Mouse (Mus musculus): ENCODE data around the gene Rasd1. TPM values are rescaled to one million over a fixed set of nuclear protein-coding genes. Genes with fewer than 3 reads are reported as not detected.

Rasd1 gene
- polyA plus RNA-seq, 1 experiment from 2014 or later, result 1.2 TPM

GRCm38 (mm10) chr11:59971691-59972090, 6.9 kb upstream of the Rasd1 start:
- Histone ChIP-seq H3K36me3 (no peaks in the 10 kb centered on the region), H3K27me3 (replicated peaks) (0 out of 2 replicates have a peak, but pooled peaks cover 3% of the 10 kb centered on the region), H3K9ac (no peak overlapping the region), H3K4me3 (no peak overlapping the region), H3K27ac (no peak overlapping the region), H3K4me2 (no peak overlapping the region), H3K4me1 (no peaks in the 10 kb centered on the region), H3K9me3 (replicated peaks) (no peaks in the 10 kb centered on the region)
- no peak for ATAC-seq
- WGBS (ENCODE audit: insufficient replicate concordance), result 78% methylated on average over 2 of the region's 2 CpGs

GRCm38 (mm10) chr11:59970780-59971179, 6.0 kb upstream of the Rasd1 start:
- no peak overlapping the region for H3K4me3 ChIP-seq
- 62% methylated on average over 5 of the region's 5 CpGs for WGBS (ENCODE audit: insufficient replicate concordance)
- no peak overlapping the region for H3K4me2 ChIP-seq
- no peak for ATAC-seq
- no peaks in the 10 kb centered on the region for H3K9me3 ChIP-seq (replicated peaks)
- H3K9ac ChIP-seq, result no peak overlapping the region
- no peaks in the 10 kb centered on the region for H3K36me3 ChIP-seq
- peaks cover 9% of the 10 kb centered on the region for H3K4me1 ChIP-seq
- H3K27ac ChIP-seq, result no peak overlapping the region
- 0 out of 2 replicates have a peak, but pooled peaks cover 1% of the 10 kb centered on the region for H3K27me3 ChIP-seq (replicated peaks)

DNA sequence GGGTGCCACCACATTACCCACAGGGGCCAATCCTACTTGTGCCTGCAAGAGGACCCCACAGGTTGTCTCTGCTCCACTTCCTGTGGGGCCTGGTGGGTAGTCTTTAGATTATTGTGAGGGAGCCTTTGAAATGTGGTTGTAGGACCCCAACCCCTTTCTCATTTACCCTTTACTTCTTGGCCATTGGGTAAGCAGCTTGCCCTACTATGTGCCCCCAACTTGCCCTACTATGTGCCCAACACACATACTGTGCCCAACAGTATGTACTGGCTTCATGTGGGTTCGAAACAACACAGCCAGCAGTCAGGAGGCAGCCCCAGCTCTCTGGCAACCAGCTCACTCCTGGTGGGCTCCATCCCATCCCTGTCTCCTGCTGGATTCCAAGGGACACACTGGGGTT, 3.0 kb upstream of the Rasd1 start:
- WGBS (ENCODE audit: insufficient replicate concordance), result 85% methylated on average over 1 of the region's 1 CpGs
- H3K9me3 ChIP-seq (replicated peaks), result no peaks in the 10 kb centered on the region
- H3K4me1 ChIP-seq, result peaks cover 31% of the 10 kb centered on the region
- no peak for ATAC-seq
- H3K36me3 ChIP-seq, result peaks cover under 1% of the 10 kb centered on the region; the same call in 1 of the 2 replicates
- H3K4me2 ChIP-seq, result no peak overlapping the region
- H3K27ac ChIP-seq, result no peak overlapping the region
- no peak overlapping the region for H3K9ac ChIP-seq
- H3K27me3 ChIP-seq (replicated peaks), result peaks cover 31% of the 10 kb centered on the region
- H3K4me3 ChIP-seq, result no peak overlapping the region

DNA sequence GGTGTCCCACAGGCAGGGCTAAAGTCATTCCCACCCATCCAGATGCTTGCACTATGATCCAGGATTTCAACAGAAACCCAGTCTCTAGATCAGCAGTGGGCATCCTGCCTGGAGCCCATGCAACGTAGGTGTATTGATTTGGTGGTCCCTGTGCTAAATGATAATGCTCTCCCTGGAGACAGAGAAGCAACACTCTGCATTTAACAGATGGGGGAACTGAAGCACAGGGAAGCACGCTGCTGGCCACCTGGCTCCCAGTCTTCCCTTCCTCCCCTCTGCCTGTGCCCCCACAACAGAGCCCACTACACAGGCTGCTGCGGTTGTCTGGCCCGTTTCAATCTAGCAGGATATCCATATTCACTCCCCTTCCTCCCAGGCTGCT, 1.3 kb upstream of the Rasd1 start:
- 38% methylated on average over 4 of the region's 4 CpGs for WGBS (ENCODE audit: insufficient replicate concordance)

DNA sequence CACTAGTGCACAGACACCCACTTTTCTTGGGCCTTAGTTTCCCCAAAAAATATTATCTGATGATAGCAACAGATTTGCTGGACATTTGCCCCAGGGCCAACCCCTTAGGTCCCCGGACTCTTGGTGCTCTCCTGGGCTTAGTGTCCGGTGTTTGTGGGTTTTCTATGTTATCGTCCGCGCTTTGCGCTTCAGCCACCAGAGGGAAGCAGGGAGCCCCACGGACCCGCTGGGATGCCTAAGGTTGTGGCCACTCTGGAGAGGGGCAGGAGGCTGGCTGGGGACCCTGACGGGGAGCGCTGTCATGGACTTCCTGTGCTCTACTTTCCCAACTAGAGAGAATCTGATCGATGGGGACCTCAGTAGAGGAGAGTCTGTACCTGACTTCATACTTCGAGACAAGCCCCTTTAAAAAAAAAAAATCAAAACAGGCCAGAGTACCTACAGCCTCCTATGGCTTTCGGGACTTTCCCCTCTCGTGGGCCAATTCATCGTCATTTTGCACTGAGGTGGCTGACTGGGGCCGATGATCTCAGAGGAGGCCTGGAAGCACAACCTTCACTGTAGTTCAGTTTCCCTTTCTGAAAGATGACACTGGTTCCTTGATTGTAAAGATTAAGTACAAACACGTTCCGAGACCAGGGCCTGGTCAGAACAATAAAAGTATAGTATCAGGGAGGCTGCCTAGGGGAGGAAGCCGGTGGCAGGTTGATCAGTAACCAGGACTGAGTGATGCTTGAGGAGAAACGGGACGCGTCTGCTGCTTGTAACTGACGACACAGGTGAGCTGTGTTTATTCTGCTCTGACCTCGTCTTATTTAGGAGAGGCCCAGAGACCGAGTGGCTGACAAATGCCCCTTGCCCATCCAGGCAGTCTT, 720 bp upstream of the Rasd1 start:
- WGBS (ENCODE audit: insufficient replicate concordance), result 26% methylated on average over 25 of the region's 25 CpGs
- Histone ChIP-seq H3K27ac (no peak overlapping the region), H3K27me3 (replicated peaks) (peaks cover 38% of the 10 kb centered on the region)

More for the DNA sequence above, 1.3 kb upstream of the Rasd1 start:
- peak overlapping the region; percentile 87; the same call in 1 of the 2 replicates for H3K4me2 ChIP-seq
- no peak for ATAC-seq
- H3K27ac ChIP-seq, result no peak overlapping the region
- H3K27me3 ChIP-seq (replicated peaks), result peaks cover 38% of the 10 kb centered on the region
- peaks cover 18% of the 10 kb centered on the region for H3K36me3 ChIP-seq
- no peak overlapping the region for H3K9ac ChIP-seq
- H3K4me1 ChIP-seq, result peaks cover 34% of the 10 kb centered on the region
- H3K4me3 ChIP-seq, result no peak overlapping the region
- no peaks in the 10 kb centered on the region for H3K9me3 ChIP-seq (replicated peaks)

GRCm38 (mm10) chr11:59964163-59964758, 483 bp downstream of the Rasd1 start:
- Histone ChIP-seq H3K4me3 (peak overlapping the region; percentile 57), H3K9ac (peak overlapping the region; percentile 58), H3K4me2 (peak overlapping the region; percentile 87), H3K4me1 (peaks cover 51% of the 10 kb centered on the region), H3K27ac (no peak overlapping the region), H3K36me3 (peaks cover 35% of the 10 kb centered on the region), H3K27me3 (replicated peaks) (peaks cover 38% of the 10 kb centered on the region), H3K9me3 (replicated peaks) (no peaks in the 10 kb centered on the region)
- WGBS (ENCODE audit: insufficient replicate concordance), result 2% methylated on average over 33 of the region's 33 CpGs
- ATAC-seq, result 0 out of 2 replicates have a peak, but pooled peaks have one; percentile 3

More for the DNA sequence above, 720 bp upstream of the Rasd1 start:
- H3K4me1 ChIP-seq, result peaks cover 40% of the 10 kb centered on the region
- peak; percentile 68 for ATAC-seq
- H3K9ac ChIP-seq, result peak overlapping the region; percentile 58
- H3K36me3 ChIP-seq, result peaks cover 24% of the 10 kb centered on the region
- H3K4me2 ChIP-seq, result peak overlapping the region; percentile 87
- H3K9me3 ChIP-seq (replicated peaks), result no peaks in the 10 kb centered on the region
- peak overlapping the region; percentile 57 for H3K4me3 ChIP-seq

DNA sequence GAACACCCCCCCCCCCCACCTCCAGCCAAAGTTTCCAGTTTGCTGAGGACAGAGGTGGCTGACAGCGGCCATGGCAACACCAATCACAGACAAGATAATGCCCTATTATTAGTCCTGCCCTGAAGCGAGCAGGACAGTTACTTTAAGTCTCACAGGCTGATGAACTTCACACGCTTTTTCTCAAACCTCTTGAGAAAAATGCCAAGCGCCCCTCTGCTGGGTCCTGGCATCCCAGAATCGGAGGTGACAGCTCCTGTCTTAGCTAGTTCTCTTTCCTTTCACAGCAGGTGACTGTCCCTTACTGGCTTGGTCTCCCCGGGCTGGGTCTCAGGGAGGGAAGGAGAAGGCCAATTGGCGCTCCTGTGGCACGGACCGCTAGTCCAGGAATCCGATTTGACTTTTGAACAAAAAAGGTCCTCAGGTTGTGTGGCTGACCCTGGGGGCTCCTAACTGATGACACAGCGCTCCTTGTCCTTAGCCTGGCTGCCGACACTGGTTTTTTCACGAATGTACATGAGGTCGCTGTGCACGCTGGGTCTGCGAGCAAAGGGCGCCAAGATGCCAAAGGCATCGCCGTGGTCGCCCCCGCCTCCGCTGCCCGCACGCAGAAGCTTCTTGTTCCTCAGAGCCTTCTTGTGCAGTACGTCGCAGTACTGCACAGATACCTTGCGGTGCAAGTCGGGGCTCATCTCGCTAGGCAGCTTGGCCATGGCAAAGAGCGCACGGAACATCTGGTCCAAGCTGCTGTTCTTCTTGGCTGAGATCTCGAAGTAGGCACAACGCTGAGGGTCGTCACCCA, 1.2 kb downstream of the Rasd1 start:
- Histone ChIP-seq H3K4me1 (peaks cover 51% of the 10 kb centered on the region), H3K4me2 (peak overlapping the region; percentile 87), H3K9ac (peak overlapping the region; percentile 58; the same call in 1 of the 2 replicates), H3K27me3 (replicated peaks) (peaks cover 38% of the 10 kb centered on the region), H3K36me3 (peaks cover 35% of the 10 kb centered on the region), H3K4me3 (peak overlapping the region; percentile 57), H3K9me3 (replicated peaks) (no peaks in the 10 kb centered on the region), H3K27ac (no peak overlapping the region)
- 11% methylated on average over 34 of the region's 34 CpGs for whole genome bisulfite sequencing (ENCODE audit: insufficient replicate concordance)
- no peak for ATAC-seq

DNA sequence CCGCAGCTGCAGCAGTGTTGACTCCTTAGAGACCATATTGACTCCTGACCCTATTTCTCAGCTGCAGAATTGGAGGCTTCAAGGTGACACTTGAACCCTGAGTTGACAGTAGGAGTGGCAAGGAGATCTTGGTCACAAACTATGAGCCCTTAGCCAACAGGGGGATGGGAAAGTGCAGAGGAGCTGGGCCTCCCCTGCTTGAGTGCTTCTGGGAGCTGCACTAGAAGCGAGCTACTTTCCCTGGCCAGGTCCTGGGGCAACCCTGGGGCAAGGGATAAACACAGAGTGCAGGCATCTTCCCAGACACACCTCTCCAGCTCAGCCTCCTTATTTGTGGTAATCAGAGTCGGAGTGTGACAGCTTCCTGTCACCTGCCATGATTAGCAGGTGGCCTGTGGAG, 2.2 kb downstream of the Rasd1 start:
- WGBS (ENCODE audit: insufficient replicate concordance), result 83% methylated on average over 3 of the region's 3 CpGs
- Histone ChIP-seq H3K9me3 (replicated peaks) (no peaks in the 10 kb centered on the region), H3K4me3 (no peak overlapping the region), H3K4me2 (no peak overlapping the region), H3K27me3 (replicated peaks) (peaks cover 38% of the 10 kb centered on the region), H3K9ac (no peak overlapping the region), H3K27ac (no peak overlapping the region), H3K36me3 (peaks cover 35% of the 10 kb centered on the region), H3K4me1 (peaks cover 51% of the 10 kb centered on the region)
- ATAC-seq, result no peak

GRCm38 (mm10) chr11:59961338-59961875, 3.3 kb downstream of the Rasd1 start:
- peaks cover 47% of the 10 kb centered on the region for H3K36me3 ChIP-seq
- H3K4me1 ChIP-seq, result peaks cover 48% of the 10 kb centered on the region
- H3K4me3 ChIP-seq, result no peak overlapping the region
- no peak overlapping the region for H3K27ac ChIP-seq
- no peaks in the 10 kb centered on the region for H3K9me3 ChIP-seq (replicated peaks)
- WGBS (ENCODE audit: insufficient replicate concordance), result 68% methylated on average over 9 of the region's 9 CpGs
- no peak overlapping the region for H3K4me2 ChIP-seq
- no peak for ATAC-seq
- H3K9ac ChIP-seq, result no peak overlapping the region
- H3K27me3 ChIP-seq (replicated peaks), result peaks cover 38% of the 10 kb centered on the region

GRCm38 (mm10) chr11:59960476-59961337, 4.0 kb downstream of the Rasd1 start:
- Histone ChIP-seq H3K36me3 (peaks cover 52% of the 10 kb centered on the region), H3K27me3 (replicated peaks) (peaks cover 36% of the 10 kb centered on the region), H3K4me1 (peaks cover 41% of the 10 kb centered on the region), H3K9me3 (replicated peaks) (no peaks in the 10 kb centered on the region), H3K4me2 (no peak overlapping the region), H3K27ac (no peak overlapping the region), H3K9ac (no peak overlapping the region), H3K4me3 (no peak overlapping the region)
- 70% methylated on average over 20 of the region's 20 CpGs for WGBS (ENCODE audit: insufficient replicate concordance)
- no peak for ATAC-seq

DNA sequence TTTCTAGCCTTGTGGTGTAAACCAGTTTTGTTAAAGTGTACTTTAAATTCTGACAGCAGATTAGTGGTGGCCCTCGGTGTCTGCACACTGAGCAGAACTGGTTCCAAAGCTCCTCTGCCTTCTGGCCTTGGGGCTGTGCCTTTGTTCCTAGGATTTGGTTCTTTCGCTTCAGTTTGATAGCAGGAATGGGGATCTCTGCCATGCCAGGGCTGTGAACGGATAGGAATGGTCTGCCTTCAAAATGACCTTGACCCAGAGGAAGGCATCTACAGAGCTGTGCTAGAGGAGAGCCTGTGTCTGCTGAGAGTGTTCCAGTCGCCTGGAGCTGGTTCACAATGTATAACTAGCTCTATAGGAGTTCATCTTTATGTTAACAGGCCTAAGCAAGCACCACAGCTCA, 5.3 kb downstream of the Rasd1 start:
- no peak for ATAC-seq
- Histone ChIP-seq H3K27me3 (replicated peaks) (peaks cover 24% of the 10 kb centered on the region), H3K4me3 (no peak overlapping the region), H3K4me2 (no peak overlapping the region), H3K9ac (no peak overlapping the region), H3K27ac (no peak overlapping the region), H3K9me3 (replicated peaks) (no peaks in the 10 kb centered on the region), H3K36me3 (peaks cover 57% of the 10 kb centered on the region), H3K4me1 (peaks cover 29% of the 10 kb centered on the region)
- 72% methylated on average over 4 of the region's 4 CpGs for WGBS (ENCODE audit: insufficient replicate concordance)
